Mouse (Mus musculus) stomach, embryonic 14.5 days (tissue): Measurements from ENCODE around the gene Ube2u. TPM values are rescaled to one million over a fixed set of nuclear protein-coding genes. Genes with fewer than 3 reads are reported as not detected.

ENCODE experiments used
- ATAC-seq: fragments of 200-750 bp; cut with Nextera tagmentation; 2 replicates; pipeline ENCODE4 v1.8.0; 2017; ENCODE audit warnings: low read depth, moderate TSS enrichment; ENCODE audit not compliant: insufficient number of reproducible peaks, insufficient read depth, low FRiP score
- H3K27ac ChIP-seq: fragments of 300-500 bp; sonication (generic); 2 replicates; pipeline ENCODE4 v1.5.1; 2014; ENCODE audit warnings: mild to moderate bottlenecking, low read length, moderate library complexity, mixed read lengths
- H3K27me3 ChIP-seq: fragments of 300-500 bp; sonication (generic); 2 replicates; pipeline ENCODE4 v1.6.1; 2014; ENCODE audit warnings: low read length, control low read depth, mixed read lengths; ENCODE audit not compliant: control insufficient read depth, insufficient read depth
- H3K36me3 ChIP-seq: fragments of 300-500 bp; sonication (generic); 2 replicates; pipeline ENCODE4 v1.6.1; 2014; ENCODE audit warnings: mild to moderate bottlenecking, control low read depth, low read length, moderate library complexity, mixed read lengths; ENCODE audit not compliant: control insufficient read depth, insufficient read depth
- H3K4me1 ChIP-seq: fragments of 300-500 bp; sonication (generic); 2 replicates; pipeline ENCODE4 v1.6.1; 2014; ENCODE audit warnings: low read length, control low read depth, mixed read lengths; ENCODE audit not compliant: control insufficient read depth, insufficient read depth
- H3K4me2 ChIP-seq: fragments of 300-500 bp; sonication (generic); replicated peaks from 2 replicates; pipeline ENCODE4 v1.6.1; 2014; ENCODE audit warnings: low read depth, low read length, control low read depth
- H3K4me3 ChIP-seq: fragments of 300-500 bp; sonication (generic); 2 replicates; pipeline ENCODE4 v1.5.1; 2014; ENCODE audit warnings: low read depth, low read length, control low read depth
- H3K9ac ChIP-seq: fragments of 300-500 bp; sonication (generic); replicated peaks from 2 replicates; pipeline ENCODE4 v1.6.1; 2014; ENCODE audit warnings: low read depth, mild to moderate bottlenecking, control low read depth, low read length, moderate library complexity, mixed read lengths
- H3K9me3 ChIP-seq: fragments of 300-500 bp; sonication (generic); 2 replicates; pipeline ENCODE4 v1.6.1; 2016; ENCODE audit warnings: low read depth, low read length, control low read depth; ENCODE audit not compliant: control insufficient read depth
- WGBS: fragments of 180-500 bp; shearing (Covaris S2); extraction: QIAGEN DNeasy Blood & Tissue Kit; methylation state at CpG from one replicate; pipeline ENCODE4 v1.1.7; 2014; 5-methylcytosine and 5-hydroxymethylcytosine counted together
- polyA plus RNA-seq: library from polyadenylated mRNA; unstranded; fragments of >200 nt; fragmentation: Nextera tagmentation; extraction: Ambion mirVana; gene quantifications from 2 replicates; pipeline ENCODE4 v1.2.1, GENCODE M21; 2014

Gene Ube2u
- polyA plus RNA-seq, 1 experiment from 2014 or later, result 0.26 TPM

- Histone ChIP-seq H3K4me3 (no peak overlapping the region), H3K4me2 (no peak overlapping the region), H3K36me3 (no peaks in the 10 kb centered on the region), H3K9ac (no peak overlapping the region), H3K27me3 (no peaks in the 10 kb centered on the region), H3K9me3 (no peaks in the 10 kb centered on the region; the same call in 1 of the 2 replicates), H3K27ac (no peak overlapping the region), H3K4me1 (no peaks in the 10 kb centered on the region)
- WGBS, result 94% methylated on average over 4 of the region's 4 CpGs
- no peak for ATAC-seq
These were observed 117.1 kb downstream of the Ube2u start for GRCm38 (mm10) chr4:100595771-100596170.

GRCm38 (mm10) chr4:100596630-100597029 is 118.0 kb downstream of the Ube2u start:
- Histone ChIP-seq H3K9me3 (no peaks in the 10 kb centered on the region; the same call in 1 of the 2 replicates), H3K27me3 (no peaks in the 10 kb centered on the region), H3K27ac (no peak overlapping the region), H3K4me3 (no peak overlapping the region), H3K36me3 (no peaks in the 10 kb centered on the region), H3K9ac (no peak overlapping the region), H3K4me2 (no peak overlapping the region), H3K4me1 (no peaks in the 10 kb centered on the region)
- WGBS, result 86% methylated on average over 5 of the region's 5 CpGs
- ATAC-seq, result no peak

DNA sequence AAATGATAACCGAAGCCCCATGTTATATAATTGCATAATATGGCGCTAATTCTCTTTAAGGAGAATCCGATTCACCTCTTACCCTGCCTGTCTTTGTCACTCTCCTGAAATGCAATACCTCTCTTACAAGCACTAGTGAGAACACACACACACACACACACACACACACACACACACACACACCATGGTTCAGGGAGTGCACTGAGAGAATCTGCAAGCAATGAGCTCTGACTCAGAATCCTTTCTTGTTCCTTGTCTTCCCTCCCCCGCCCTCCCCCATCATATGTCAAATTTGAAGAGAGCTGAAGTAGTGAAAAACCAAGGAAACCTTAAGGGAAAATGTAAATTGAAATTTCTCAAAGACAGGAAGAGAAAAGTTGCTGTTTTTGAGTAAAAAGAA is 118.4 kb downstream of the Ube2u start:
- Histone ChIP-seq H3K4me1 (no peaks in the 10 kb centered on the region), H3K36me3 (no peaks in the 10 kb centered on the region), H3K27ac (no peak overlapping the region), H3K4me2 (no peak overlapping the region), H3K4me3 (no peak overlapping the region), H3K9ac (no peak overlapping the region), H3K27me3 (no peaks in the 10 kb centered on the region), H3K9me3 (no peaks in the 10 kb centered on the region; the same call in 1 of the 2 replicates)
- no peak for ATAC-seq
- 90% methylated on average over 4 of the region's 4 CpGs for WGBS
